Mouse (Mus musculus): Measurements from ENCODE around the gene Alpk1.

The Alpk1 gene

GRCm38 (mm10) chr3:127743614-127744365 is 36.5 kb downstream of the Alpk1 start:
- no peak for DNase-seq (ENCODE audit: low read depth, low spot score)

GRCm38 (mm10) chr3:127741473-127741872 is 38.9 kb downstream of the Alpk1 start:
- no peak for DNase-seq (ENCODE audit: low read depth, low spot score)

DNA sequence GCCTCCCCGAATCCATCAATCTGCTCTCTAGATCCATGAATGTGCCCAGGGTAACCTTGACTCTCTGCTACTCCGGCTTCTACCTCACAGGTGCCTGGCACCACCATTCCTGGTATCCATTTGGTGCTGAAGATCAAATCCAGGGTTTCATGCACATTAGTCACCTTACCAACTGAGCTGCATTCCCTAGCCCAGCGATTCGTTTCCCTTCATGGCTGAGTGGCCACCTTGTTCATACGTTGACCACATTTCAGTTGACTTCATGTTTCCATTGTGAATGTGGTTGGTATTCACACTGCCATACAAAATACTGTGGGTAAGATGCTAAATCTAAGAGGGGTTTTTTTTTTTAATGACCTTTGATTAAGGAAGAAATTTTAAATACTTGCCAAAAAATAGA is 42.5 kb downstream of the Alpk1 start:
- DNase-seq (ENCODE audit: low read depth, low spot score) = no peak

DNA sequence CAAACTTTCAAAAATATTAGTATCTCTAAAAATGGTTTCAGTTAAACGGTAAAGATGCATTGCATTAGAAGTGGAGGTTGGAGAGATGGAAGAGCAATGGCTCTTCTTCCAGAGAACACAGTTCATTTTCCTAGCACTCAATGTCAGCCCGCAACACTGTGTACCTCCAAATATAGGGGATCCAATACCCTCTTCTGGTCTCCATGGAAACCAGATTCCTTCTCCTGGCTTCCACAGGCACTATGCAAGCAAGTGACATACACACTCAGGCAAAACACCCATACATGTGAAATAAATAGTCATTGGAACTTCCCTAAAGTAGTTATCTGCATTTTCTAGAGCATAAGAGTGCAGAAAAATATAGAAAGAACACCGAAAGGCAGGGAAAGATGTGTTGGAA is 44.9 kb downstream of the Alpk1 start:
- no peak for DNase-seq (ENCODE audit: low read depth, low spot score)

GRCm38 (mm10) chr3:127729513-127730137 is 50.7 kb downstream of the Alpk1 start:
- DNase-seq (ENCODE audit: low read depth, low spot score) = no peak

- no peak for DNase-seq (ENCODE audit: low read depth, low spot score)
Observed at GRCm38 (mm10) chr3:127728851-127729512, 51.3 kb downstream of the Alpk1 start.

DNA sequence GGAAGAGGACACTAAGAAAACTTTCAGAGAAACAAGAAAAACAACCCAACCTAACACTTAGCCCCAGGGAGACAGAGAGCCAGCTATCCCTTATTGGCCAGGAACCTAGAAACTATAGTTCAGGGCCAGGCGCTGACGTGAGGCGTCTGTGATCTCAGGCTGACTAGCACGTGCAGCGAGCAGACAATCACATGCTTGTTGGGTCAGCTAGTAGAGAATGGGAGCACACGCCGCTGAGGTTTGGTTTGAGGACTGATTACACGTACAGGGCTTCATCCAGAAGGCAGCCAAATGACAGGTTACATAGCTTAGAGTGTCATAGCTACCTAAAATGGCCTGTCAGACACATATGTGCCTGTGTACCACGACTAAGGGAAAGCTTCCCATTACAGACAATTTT is 52.3 kb downstream of the Alpk1 start:
- no peak for DNase-seq (ENCODE audit: low read depth, low spot score)

- no peak for DNase-seq (ENCODE audit: low read depth, low spot score)
Observed at GRCm38 (mm10) chr3:127720948-127721347, 59.4 kb downstream of the Alpk1 start.

- no peak for DNase-seq (ENCODE audit: low read depth, low spot score)
Observed at GRCm38 (mm10) chr3:127720050-127720449, 60.3 kb downstream of the Alpk1 start.

GRCm38 (mm10) chr3:127719601-127720000 is 60.7 kb downstream of the Alpk1 start:
- DNase-seq (ENCODE audit: low read depth, low spot score) = no peak

DNA sequence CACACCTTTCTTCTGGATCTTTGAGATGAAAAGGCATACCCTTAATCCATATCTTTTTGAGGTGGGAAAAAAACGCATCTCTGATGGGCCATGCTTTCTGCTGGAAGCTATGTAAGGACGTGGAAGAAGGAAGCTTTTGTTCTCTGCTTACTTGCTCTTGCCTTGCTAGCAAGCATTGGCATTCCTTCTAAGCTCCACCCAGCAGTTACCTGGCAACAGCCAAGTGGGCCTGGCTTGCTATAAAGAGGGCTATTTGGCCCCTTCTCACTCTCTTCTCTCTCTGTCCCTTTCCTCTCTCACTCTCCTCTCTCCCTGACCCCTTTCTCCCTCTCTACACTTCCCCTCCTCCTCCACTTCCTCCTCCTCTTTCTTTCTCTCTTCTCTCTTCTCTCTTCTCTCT is 63.6 kb downstream of the Alpk1 start:
- no peak for DNase-seq (ENCODE audit: low read depth, low spot score)

GRCm38 (mm10) chr3:127713112-127713511 is 67.2 kb downstream of the Alpk1 start:
- DNase-seq (ENCODE audit: low read depth, low spot score) = no peak

DNA sequence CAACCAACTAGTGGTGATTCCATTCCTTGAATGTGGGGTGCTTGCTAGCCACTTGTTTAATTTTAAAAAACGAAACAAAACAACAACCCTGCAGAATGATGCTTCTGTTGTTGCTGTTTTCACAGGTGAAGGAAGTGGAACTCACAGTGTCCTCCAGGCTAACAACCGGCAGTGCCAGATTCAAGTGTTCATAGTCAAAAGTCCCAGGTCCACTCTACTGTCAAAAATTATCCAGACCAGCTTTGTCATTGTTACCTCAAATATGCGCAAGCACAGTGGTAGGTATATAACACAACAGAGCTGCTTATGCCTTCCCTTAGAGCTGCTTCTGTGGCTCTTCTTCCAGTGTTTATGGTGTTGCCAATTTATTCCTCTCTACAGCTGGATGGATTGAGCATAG is 68.8 kb downstream of the Alpk1 start:
- no peak for DNase-seq (ENCODE audit: low read depth, low spot score)

DNA sequence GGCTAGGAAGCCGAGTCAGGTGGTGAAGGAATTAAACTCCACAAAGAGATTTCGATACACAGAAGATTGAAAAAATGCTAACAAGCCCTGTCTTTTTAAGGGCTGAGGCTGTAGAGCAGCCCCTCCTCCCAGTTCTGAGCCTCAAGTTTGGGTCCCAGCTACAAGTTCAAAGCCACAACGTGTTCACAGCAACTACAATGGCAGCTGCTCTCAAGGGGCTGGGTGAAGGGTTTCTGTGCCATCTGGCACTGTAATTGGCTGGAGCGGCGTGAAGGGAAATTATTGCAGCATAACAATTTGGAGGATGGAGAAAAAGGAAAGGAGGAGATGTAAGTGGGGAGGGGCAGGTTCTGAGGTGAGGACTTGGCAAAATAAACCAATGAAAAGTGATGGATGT is 73.2 kb downstream of the Alpk1 start:
- no peak for DNase-seq (ENCODE audit: low read depth, low spot score)

- no peak for DNase-seq (ENCODE audit: low read depth, low spot score)
Observed at GRCm38 (mm10) chr3:127706445-127707088, 73.8 kb downstream of the Alpk1 start.

GRCm38 (mm10) chr3:127705515-127706444 is 74.5 kb downstream of the Alpk1 start:
- no peak for DNase-seq (ENCODE audit: low read depth, low spot score)

GRCm38 (mm10) chr3:127705139-127705514 is 75.2 kb downstream of the Alpk1 start:
- DNase-seq (ENCODE audit: low read depth, low spot score) = no peak

- DNase-seq (ENCODE audit: low read depth, low spot score) = no peak
Observed at GRCm38 (mm10) chr3:127701196-127701825, 79.0 kb downstream of the Alpk1 start.

DNA sequence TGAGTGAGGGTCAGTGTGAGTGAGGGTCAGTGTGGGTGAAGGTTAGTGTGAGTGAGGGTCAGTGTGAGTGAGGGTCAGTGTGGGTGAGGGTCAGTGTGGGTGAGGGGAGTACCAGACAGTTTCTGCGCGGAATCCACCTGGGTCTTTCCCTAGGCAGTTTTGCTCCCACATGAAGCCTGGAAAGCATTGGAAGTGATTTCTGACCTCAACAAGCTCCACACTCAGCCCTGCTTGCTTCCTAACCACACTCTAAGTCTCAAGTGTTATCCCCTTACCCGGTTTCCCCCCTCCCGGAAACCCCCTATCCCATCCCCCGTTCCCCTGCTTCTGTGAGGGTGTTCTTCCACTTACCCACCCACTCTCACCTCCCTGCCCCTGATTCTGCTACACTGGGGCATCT is 81.7 kb downstream of the Alpk1 start:
- DNase-seq (ENCODE audit: low read depth, low spot score) = no peak

DNA sequence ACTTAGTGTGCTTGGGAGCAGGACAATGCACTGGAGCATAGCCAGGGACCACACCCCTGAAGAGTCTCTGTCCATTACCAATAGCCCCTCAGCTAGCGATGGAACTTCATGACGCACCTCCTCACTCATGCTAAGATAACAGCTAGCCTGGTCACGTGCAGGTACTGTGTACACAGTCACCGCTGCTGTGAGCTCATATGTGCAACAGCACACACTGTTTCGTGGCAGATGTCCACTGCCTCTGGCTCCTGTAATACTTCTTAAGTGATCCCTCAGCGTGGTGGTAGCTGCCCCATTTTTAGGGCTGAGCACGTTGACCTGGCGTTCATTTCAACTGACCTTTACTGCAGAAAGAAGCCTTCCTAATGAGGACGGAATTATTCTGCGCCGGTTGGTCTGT is 83.8 kb downstream of the Alpk1 start:
- no peak for DNase-seq (ENCODE audit: low read depth, low spot score)
